Mouse (Mus musculus) embryonic stem cell, embryonic (primary cell): ENCODE results near the gene Lix1l.

Source experiments
- CTCF ChIA-PET, 4 experiments: fragments of 300-600 bp in 2 of 4; fragments of 350-600 bp in 2 of 4; sonication (Branson Sonifier 250); formaldehyde crosslinking; loops; one replicate each; lab custom pipeline; 2022; ENCODE audit warnings: inconsistent platforms in 2 of 4; lab: Charles Lee
- POLR2A ChIA-PET, 4 experiments: fragments of 300-600 bp in 2 of 4; fragments of 350-600 bp in 2 of 4; sonication (Branson Sonifier 250); formaldehyde crosslinking; loops; one replicate each; lab custom pipeline; 2022; ENCODE audit warnings: antibody characterized with exemption in 4 of 4, inconsistent platforms in 1 of 4; lab: Charles Lee

The Lix1l gene

DNA sequence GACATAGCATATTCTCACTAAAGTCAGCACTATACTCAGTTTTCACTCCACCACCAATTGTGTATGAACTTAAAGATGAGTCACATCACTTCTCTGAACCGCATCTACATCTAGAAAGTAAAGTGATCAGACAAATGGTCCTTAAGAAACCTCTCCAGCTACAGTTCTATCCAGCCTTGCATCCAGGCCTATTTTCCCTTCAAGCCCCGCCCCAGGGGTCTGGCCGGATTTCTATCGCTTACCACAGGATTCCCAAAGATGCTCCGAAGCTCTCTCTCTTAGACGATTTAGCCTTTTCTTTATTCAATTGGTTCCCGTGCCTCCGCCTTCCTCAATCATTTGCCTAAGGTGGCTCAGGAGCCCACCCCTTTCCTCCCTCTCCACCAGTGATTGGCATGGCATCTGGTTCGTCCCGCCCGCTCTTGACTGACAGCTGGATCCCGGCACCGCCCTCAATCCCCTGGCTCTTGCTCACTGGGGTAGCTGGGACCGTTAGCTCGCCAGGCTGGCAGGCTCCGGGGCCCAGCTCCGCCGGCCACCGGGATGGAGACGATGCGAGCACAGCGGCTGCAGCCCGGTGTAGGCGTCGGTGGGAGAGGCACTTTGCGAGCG is at the start of gene Lix1l:
Gene Lix1l, plus strand, starts transcription at position 511 of the 612 bp plus-strand sequence.
- ChIA-PET CTCF (interaction anchor here in 3 of 4 experiments (0.6 to 1.7 kb wide), 20 partner anchors 8 to 173 kb away, joined by 3 to 11 read pairs (median 4); partner anchors contain the start of genes Gm16253 (in 1 of the 3), Itga10 (in 1 of the 3) and Rbm8a (in 1 of the 3)), POLR2A (interaction anchor here (0.5 to 3.0 kb wide), 52 partner anchors 9 to 338 kb away, joined by 3 to 57 read pairs (median 4); partner anchors contain the start of genes Rbm8a (in 3 of the 4), Txnip (in 3 of the 4), Gm16253 (in 2 of the 4) and Hist2h2bb (in 2 of the 4))

DNA sequence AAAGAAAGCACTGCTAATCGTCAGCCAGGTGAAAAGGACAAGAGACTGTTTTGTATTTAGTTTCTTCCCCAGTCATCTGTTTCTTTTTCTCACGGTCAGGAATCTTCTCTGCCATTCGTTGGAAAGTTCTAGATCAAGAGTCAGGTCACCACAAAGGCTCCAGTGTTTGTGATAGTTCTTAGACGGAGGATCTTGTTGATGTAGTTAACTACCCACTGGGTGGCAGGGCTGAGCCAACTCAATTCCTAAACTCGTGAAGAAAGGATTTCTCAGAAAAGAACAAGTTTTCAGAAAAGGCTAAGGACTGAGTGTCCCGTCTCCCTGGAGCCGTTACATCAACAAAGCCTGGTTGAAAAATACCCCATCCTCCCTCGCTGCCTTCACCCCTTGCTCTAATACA is 49.7 kb upstream of the Lix1l start:
- CTCF ChIA-PET, result interaction anchor here (0.6 to 3.9 kb wide), 21 partner anchors 10 to 159 kb away, joined by 3 to 42 read pairs (median 4); partner anchors contain the start of genes Gm16253 (in 3 of the 4) and Polr3gl (in 1 of the 4)
- POLR2A ChIA-PET, result interaction anchor here in 3 of 4 experiments (0.6 to 26.7 kb wide), 19 partner anchors 8 to 220 kb away, joined by 3 to 969 read pairs (median 4); partner anchors contain the start of genes Gm16253 (in 3 of the 3), Polr3gl (in 2 of the 3), Rbm8a (in 2 of the 3) and Lix1l (in 1 of the 3)

DNA sequence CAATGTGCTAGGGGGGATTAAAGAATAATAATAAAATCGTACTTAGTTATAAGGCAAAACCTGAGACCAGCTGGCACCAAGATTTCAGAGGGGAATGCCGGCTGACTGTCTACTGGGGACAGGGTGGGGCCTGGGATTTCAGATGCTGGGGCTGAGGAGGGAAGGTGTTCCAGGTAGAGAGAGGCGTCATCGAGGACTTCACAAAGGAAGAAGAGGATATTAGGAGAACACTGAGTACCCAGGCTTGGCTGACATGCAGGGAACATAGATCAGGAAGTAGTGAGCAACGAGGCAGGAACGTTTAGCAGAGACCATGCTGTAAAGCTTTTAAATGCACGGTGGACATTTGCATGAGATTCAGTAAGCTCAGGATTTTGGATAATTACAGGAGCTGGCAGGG is 49.1 kb upstream of the Lix1l start:
- CTCF ChIA-PET, result interaction anchor here (0.6 to 3.9 kb wide), 13 partner anchors 11 to 168 kb away, joined by 3 to 42 read pairs (median 3); no protein-coding TSS in a partner anchor
- POLR2A ChIA-PET, result interaction anchor here (0.6 to 26.7 kb wide), 23 partner anchors 10 to 393 kb away, joined by 3 to 969 read pairs (median 3); partner anchors contain the start of genes Gm16253 (in 3 of the 4), Polr3gl (in 2 of the 4), Lix1l (in 1 of the 4) and Rbm8a (in 1 of the 4)

- ChIA-PET POLR2A (interaction anchor here in 3 of 4 experiments (0.7 to 26.7 kb wide), 10 partner anchors 8 to 139 kb away, joined by 3 to 969 read pairs (median 6); partner anchors contain the start of genes Gm16253 (in 3 of the 3) and Rbm8a (in 1 of the 3)), CTCF (interaction anchor here in 3 of 4 experiments (0.8 to 1.9 kb wide), 5 partner anchors 23 to 91 kb away, joined by 3 to 12 read pairs (median 4); partner anchors contain the start of gene Gm16253 (in 2 of the 3))
These were observed 47.3 kb upstream of the Lix1l start for GRCm38 (mm10) chr3:96553601-96554000.

DNA sequence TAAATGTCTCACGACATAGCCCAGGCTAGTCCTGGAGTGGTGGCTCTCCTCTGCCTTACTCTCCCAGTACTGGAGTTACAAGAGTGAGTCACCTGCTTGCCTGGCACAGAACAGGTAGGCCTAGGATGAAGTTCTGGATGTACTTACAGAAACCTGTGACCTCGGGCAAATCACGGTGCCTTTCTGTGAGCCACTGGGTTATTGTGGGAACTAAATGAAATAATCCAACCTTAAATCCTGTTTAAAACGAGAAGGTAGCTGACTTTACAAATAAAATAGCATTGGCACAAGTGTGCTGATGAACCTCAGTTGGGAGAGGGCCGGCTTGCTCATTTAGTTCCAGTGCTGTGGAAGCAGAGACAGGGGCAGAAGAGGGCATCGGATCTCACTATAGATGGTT is 46.7 kb upstream of the Lix1l start:
- POLR2A ChIA-PET, result interaction anchor here in 3 of 4 experiments (0.5 to 26.7 kb wide), 16 partner anchors 8 to 140 kb away, joined by 3 to 969 read pairs (median 3); partner anchors contain the start of genes Gm16253 (in 3 of the 3), Rbm8a (in 2 of the 3) and Polr3gl (in 1 of the 3)
- CTCF ChIA-PET, result interaction anchor here in 3 of 4 experiments (0.7 to 1.9 kb wide), 8 partner anchors 22 to 1020 kb away, joined by 3 to 12 read pairs (median 3); partner anchors contain the start of genes Gm16253 (in 2 of the 3) and Itga10 (in 1 of the 3)

DNA sequence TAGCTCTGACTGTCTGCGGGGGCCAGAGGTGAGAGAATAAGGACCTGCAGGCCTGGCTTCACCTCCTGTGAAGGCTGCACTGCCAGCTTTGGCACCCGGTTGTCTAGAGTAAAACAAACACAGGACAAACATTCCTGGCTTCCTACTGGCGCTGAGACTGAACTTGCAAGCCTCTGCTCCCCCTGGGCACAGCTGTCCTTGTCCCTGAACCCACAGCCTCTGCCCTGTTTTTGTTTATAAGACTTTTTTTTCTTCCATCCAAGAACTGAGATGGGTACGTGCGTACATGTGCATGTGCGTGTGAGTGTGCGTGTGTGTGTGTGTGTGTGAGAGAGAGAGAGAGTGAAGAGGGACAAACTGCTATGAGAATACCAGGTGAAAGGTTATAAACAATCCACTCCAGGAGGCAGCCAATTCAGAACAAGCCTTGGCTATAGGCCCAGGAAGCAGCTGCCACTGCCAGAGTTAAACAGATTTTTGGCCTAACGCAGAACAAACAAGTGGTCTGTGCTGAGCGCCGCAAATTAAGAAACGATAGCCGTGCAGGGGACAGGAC is 45.8 kb upstream of the Lix1l start:
- ChIA-PET POLR2A (interaction anchor here in 3 of 4 experiments (0.5 to 26.7 kb wide), 12 partner anchors 10 to 141 kb away, joined by 3 to 969 read pairs (median 6); partner anchors contain the start of genes Gm16253 (in 3 of the 3), Rbm8a (in 2 of the 3) and Polr3gl (in 1 of the 3)), CTCF (interaction anchor here (0.5 to 1.9 kb wide), 6 partner anchors 13 to 380 kb away, joined by 3 to 12 read pairs (median 4); partner anchors contain the start of genes Gm16253 (in 1 of the 4) and Itga10 (in 1 of the 4))

DNA sequence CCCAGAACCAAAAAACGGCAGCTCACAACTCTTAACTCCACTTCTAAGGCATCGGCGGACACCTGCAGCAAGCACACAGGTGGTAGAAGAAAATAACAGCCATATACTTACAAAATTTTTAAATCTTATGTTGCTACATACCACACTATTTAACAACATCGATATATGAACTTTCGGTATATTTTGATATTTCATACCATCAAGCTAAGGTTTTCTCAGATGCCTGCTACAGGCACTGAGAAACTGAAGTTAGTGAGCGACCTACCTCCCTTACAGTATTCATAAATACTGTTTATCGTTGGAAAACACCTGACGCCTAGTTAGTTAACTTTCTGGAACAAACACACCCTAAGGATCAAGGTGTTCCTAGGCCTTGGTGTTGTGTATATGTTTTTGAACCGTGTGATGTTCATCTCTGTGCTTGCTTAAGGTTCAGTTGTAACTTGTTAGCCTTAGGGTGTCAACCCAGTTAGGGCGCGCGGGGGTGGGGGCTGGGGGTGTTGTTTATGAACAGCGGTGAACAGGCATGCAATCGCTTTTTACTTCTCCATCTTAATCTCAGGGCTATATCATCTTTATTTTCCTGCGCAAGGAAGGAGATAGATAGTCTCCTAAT is 44.8 kb upstream of the Lix1l start:
- ChIA-PET CTCF (interaction anchor here in 3 of 4 experiments (0.6 to 2.5 kb wide), 3 partner anchors 12 to 216 kb away, joined by 4 to 9 read pairs (median 7); no protein-coding TSS in a partner anchor), POLR2A (interaction anchor here in 3 of 4 experiments (0.5 to 26.7 kb wide), 15 partner anchors 9 to 658 kb away, joined by 3 to 969 read pairs (median 7); partner anchors contain the start of genes Gm16253 (in 3 of the 3), Polr3gl (in 2 of the 3) and Rbm8a (in 1 of the 3))

DNA sequence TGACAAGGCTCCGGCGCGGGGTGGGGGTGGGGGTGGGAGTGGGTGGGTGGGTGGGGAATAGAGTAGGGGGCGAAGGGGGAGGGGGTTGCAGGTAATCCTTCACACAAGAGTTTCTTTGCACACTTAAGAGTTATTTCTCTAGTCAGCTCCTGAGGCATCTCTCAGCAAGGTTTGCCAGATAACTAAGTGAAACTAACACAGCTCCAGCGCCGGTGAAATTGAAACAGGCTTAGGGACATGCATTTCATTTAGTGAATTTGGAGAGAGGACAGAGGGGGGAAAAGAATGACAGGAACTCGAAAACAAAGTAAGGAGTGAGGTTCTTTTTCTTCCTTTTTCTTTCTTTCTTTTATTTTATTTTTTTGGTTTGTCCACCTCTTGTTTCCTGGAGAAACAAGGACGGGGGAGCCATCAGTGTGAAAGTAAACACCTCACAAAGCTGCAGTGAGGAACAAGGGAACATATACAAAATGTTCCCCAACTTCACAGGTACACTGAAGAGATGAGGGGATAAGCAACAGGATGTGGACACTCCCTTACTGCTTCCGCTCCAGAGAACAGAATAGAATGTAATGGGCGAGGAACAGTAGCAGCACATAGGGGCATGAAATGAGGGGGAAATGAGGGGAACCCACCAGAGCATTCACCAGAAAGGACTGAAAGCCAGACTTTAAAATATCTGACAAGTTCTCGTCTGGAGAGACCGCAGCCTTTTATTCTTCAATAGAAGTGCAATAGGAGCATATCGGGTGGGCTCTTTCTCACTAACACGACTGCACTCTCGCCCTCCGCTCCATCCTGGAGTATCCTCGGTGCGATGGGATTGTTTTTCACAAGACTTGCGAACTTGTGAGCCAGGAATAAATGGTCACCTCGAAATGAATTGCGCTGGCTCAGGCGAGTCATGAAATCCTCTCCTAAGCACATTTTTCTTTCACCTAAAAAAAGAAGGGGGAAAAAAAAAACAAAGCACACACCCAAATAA is 44.0 kb upstream of the Lix1l start:
- ChIA-PET POLR2A (interaction anchor here (0.5 to 26.7 kb wide), 60 partner anchors 8 to 657 kb away, joined by 3 to 969 read pairs (median 4); partner anchors contain the start of genes Gm16253 (in 3 of the 4), Polr3gl (in 3 of the 4), Rbm8a (in 3 of the 4) and Hist2h2bb (in 2 of the 4)), CTCF (interaction anchor here in 2 of 4 experiments (0.6 to 2.5 kb wide), 3 partner anchors 13 to 23 kb away, joined by 3 to 9 read pairs (median 3); partner anchors contain the start of gene Gm16253 (in 1 of the 2))

GRCm38 (mm10) chr3:96557694-96558093 is 43.3 kb upstream of the Lix1l start, which contains the start of gene Txnip:
Gene Txnip, plus strand, starts transcription at chr3:96557957.
- ChIA-PET CTCF (interaction anchor here (0.6 to 2.5 kb wide), 6 partner anchors 12 to 106 kb away, joined by 3 to 9 read pairs (median 4); partner anchors contain the start of gene Gm16253 (in 1 of the 4)), POLR2A (interaction anchor here (0.6 to 26.7 kb wide), 73 partner anchors 9 to 338 kb away, joined by 3 to 969 read pairs (median 4); partner anchors contain the start of genes Gm16253 (in 4 of the 4), Polr3gl (in 3 of the 4), Rbm8a (in 3 of the 4) and Ankrd34a (in 2 of the 4))

DNA sequence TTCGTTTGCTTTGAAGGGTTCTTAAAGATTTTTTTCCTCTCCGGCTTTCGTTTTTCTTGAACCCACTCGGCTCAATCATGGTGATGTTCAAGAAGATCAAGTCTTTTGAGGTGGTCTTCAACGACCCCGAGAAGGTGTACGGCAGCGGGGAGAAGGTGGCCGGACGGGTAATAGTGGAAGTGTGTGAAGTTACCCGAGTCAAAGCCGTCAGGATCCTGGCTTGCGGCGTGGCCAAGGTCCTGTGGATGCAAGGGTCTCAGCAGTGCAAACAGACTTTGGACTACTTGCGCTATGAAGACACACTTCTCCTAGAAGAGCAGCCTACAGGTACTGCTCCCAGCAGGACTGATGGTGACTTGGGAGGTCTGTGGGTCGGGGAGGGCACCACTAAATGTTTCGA is 42.8 kb upstream of the Lix1l start:
- ChIA-PET POLR2A (interaction anchor here (0.6 to 26.7 kb wide), 73 partner anchors 8 to 339 kb away, joined by 3 to 969 read pairs (median 4); partner anchors contain the start of genes Gm16253 (in 4 of the 4), Polr3gl (in 3 of the 4), Rbm8a (in 3 of the 4) and Ankrd34a (in 2 of the 4)), CTCF (interaction anchor here in 3 of 4 experiments (0.7 to 2.5 kb wide), 4 partner anchors 22 to 105 kb away, joined by 3 to 9 read pairs (median 4); no protein-coding TSS in a partner anchor)

GRCm38 (mm10) chr3:96558668-96559196 is 42.2 kb upstream of the Lix1l start:
- ChIA-PET POLR2A (interaction anchor here in 3 of 4 experiments (0.6 to 26.7 kb wide), 21 partner anchors 8 to 233 kb away, joined by 3 to 969 read pairs (median 4); partner anchors contain the start of genes Gm16253 (in 3 of the 3), Polr3gl (in 2 of the 3), Ankrd34a (in 1 of the 3) and Lix1l (in 1 of the 3)), CTCF (interaction anchor here in 1 of 4 experiments (1.5 kb wide), 1 partner anchor 21 kb away, joined by 5 read pairs; no protein-coding TSS in a partner anchor)

GRCm38 (mm10) chr3:96559398-96559910 is 41.5 kb upstream of the Lix1l start:
- POLR2A ChIA-PET, result interaction anchor here in 3 of 4 experiments (0.6 to 26.7 kb wide), 18 partner anchors 9 to 116 kb away, joined by 3 to 969 read pairs (median 4); partner anchors contain the start of genes Gm16253 (in 3 of the 3), Polr3gl (in 1 of the 3) and Rbm8a (in 1 of the 3)
- CTCF ChIA-PET, result interaction anchor here in 1 of 4 experiments (1.5 kb wide), 1 partner anchor 21 kb away, joined by 5 read pairs; no protein-coding TSS in a partner anchor

- CTCF ChIA-PET, result interaction anchor here in 2 of 4 experiments (1.1 to 2.7 kb wide), 4 partner anchors 17 to 133 kb away, joined by 3 to 24 read pairs (median 10); partner anchors contain the start of gene Gm16253 (in 1 of the 2)
- POLR2A ChIA-PET, result interaction anchor here in 3 of 4 experiments (0.6 to 26.7 kb wide), 28 partner anchors 10 to 136 kb away, joined by 3 to 969 read pairs (median 6); partner anchors contain the start of genes Gm16253 (in 3 of the 3), Rbm8a (in 2 of the 3), Pias3 (in 1 of the 3) and Polr3gl (in 1 of the 3)
These were observed 40.8 kb upstream of the Lix1l start for GRCm38 (mm10) chr3:96559911-96560850.
